Comparison of ENCODE assay signal across 38 mouse cellular contexts in the genomic region with DNA sequence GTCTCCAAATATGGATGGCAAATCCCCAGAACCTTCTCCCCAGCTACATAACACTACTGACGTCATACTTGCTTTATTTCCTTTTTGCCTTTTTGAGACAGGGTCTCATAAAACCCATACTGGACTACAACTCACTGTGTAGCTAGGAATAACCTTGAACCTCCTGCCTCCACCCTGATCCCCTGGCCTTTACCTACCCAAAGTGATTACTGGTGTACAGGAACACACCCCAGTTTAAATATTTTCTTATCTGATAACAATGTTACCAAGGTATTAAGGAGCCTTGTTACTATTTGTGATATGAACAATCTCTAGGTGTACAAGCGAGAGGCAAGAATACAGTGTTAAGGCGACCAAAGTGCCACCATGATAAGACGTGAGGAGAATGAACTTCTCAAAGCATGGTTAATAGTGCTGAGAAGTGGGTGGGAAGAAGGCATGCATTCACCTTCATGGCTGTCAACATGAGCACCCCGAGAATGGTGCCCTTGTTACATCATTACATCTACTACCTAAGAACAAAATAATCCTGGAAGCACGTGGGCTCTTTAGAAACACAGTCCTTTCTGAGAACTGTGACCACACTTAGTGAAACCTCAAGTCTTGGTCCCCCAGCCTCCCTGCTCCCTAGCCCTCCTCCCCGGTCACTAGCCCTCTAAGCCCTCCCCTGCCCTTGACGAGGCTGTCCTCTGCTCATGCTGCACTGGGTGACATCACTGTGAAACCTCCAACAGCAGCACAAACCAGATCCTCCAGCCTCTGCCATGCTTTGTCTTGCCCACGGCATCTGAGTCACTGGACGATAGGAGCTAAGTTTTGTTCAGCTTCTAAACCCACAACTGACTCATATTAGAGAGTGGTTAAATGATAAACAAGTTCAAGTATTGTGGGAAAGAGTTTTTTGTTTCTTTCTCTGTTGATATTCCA. TPM values are rescaled to one million over a fixed set of nuclear protein-coding genes. Genes with fewer than 3 reads are reported as not detected.
A peak's percentile ranks its signal among the peaks of the same experiment; 100 is the strongest.
DNase-seq lines count a peak whose midpoint lies in the region; ATAC-seq and TF ChIP-seq lines count a peak whose summit lies in the region.
"Had no signal": no experiment of that assay in that cellular context is flagged by ENCODE, and none has a peak within 500 bp of the region (broad histone marks: within the 10 kb centered on the region; RNA-seq: fewer than 3 reads in every experiment).

No protein-coding gene starts in this region.

- peaks cover 5% of the 10 kb centered on the region; the same call in 1 of the 2 replicates for H3K36me3 ChIP-seq in small intestine, adult 2 months (ENCODE audit: control insufficient read depth, insufficient read depth, low read length)
- no peaks in the 10 kb centered on the region for H3K36me3 ChIP-seq in thymus, adult 2 months (ENCODE audit: control insufficient read depth, insufficient read depth, low read length)
- no peaks in the 10 kb centered on the region for H3K36me3 ChIP-seq in forebrain, embryonic 15.5 days
- H3K36me3 ChIP-seq: embryonic facial prominence, embryonic 10.5 days; embryonic facial prominence, embryonic 15.5 days; neural tube, embryonic 15.5 days had no signal

- peak overlapping the region; percentile 60 for H3K27ac ChIP-seq in small intestine, adult 2 months (ENCODE audit: insufficient read depth, low read depth, low read length)
- H3K27ac ChIP-seq in thymus, adult 2 months (ENCODE audit: control insufficient read depth, insufficient read depth, low read length): no peak overlapping the region
- no peak overlapping the region for H3K27ac ChIP-seq in forebrain, embryonic 15.5 days (replicated peaks)
- H3K27ac ChIP-seq: embryonic facial prominence, embryonic 10.5 days; embryonic facial prominence, embryonic 15.5 days; liver, embryonic 14.5 days; neural tube, embryonic 15.5 days had no signal

- POLR2A ChIA-PET in Patski (lab: Charles Lee): interaction anchor here (0.7 kb wide), 1 partner anchor 22 kb away, joined by 3 read pairs; no protein-coding TSS in a partner anchor

- DNase-seq in heart, adult 11 months: peak; percentile 62
- no peak for DNase-seq in heart, postnatal 36 days
- DNase-seq in 416B (ENCODE audit: low read depth) (peak; percentile 73), Patski (ENCODE audit: low read depth, low spot score) (no peak)
- DNase-seq in frontal cortex, postnatal 10 days (ENCODE audit: low spot score in 2 of 2): no peak
- no peak for DNase-seq in thymus, adult 2 months
- DNase-seq: cerebellum, adult 8-10 months; cerebellum, postnatal 25 days; heart, postnatal 14 days; kidney, postnatal 14 days; liver; lung, embryonic 14.5 days; lung, postnatal 14 days; midbrain, embryonic 14.5 days; right cerebral cortex, postnatal 4 days; thymus, adult 18-20 months; thymus, postnatal 36 days had no signal

- H3K9ac ChIP-seq in forebrain, embryonic 15.5 days (replicated peaks): no peak overlapping the region
- H3K9ac ChIP-seq: embryonic facial prominence, embryonic 15.5 days; liver, embryonic 14.5 days; lung, embryonic 14.5 days; neural tube, embryonic 15.5 days had no signal

- no peaks in the 10 kb centered on the region for H3K9me3 ChIP-seq in forebrain, embryonic 15.5 days
- H3K9me3 ChIP-seq: embryonic facial prominence, embryonic 10.5 days; embryonic facial prominence, embryonic 15.5 days; neural tube, embryonic 15.5 days had no signal

- WGBS in small intestine, adult 2 months: 46% methylated on average over 10 of the region's 10 CpGs
- 88% methylated on average over 10 of the region's 10 CpGs for WGBS in thymus, adult 2 months
- 83% methylated on average over 10 of the region's 10 CpGs for WGBS in forebrain, embryonic 15.5 days

- H3K27me3 ChIP-seq in Patski: no peaks in the 10 kb centered on the region
- no peaks in the 10 kb centered on the region for H3K27me3 ChIP-seq in small intestine, adult 2 months (ENCODE audit: control insufficient read depth, insufficient read depth, low read length)
- no peaks in the 10 kb centered on the region for H3K27me3 ChIP-seq in thymus, adult 2 months (ENCODE audit: control insufficient read depth, insufficient read depth, low read length)
- no peaks in the 10 kb centered on the region for H3K27me3 ChIP-seq in forebrain, embryonic 15.5 days
- H3K27me3 ChIP-seq: CH12.LX; embryonic facial prominence, embryonic 15.5 days; neural tube, embryonic 15.5 days had no signal

- TF ChIP-seq POLR2A in small intestine, adult 2 months (IDR thresholded peaks at IDR 0.05; ENCODE audit: low read depth, low read length): no peak
- no peak for TF ChIP-seq POLR2A in thymus, adult 2 months (IDR thresholded peaks at IDR 0.05; ENCODE audit: control insufficient read depth, extremely low read depth, insufficient read depth, low read length, poor library complexity)

- H3K4me3 ChIP-seq in small intestine, adult 2 months (ENCODE audit: low read depth, low read length): no peak overlapping the region
- no peak overlapping the region for H3K4me3 ChIP-seq in thymus, adult 2 months (ENCODE audit: control insufficient read depth, insufficient read depth, low read length)
- H3K4me3 ChIP-seq in forebrain, embryonic 15.5 days: no peak overlapping the region
- H3K4me3 ChIP-seq: embryonic facial prominence, embryonic 10.5 days; embryonic facial prominence, embryonic 15.5 days; neural tube, embryonic 15.5 days had no signal

- TF ChIP-seq CTCF in Patski (IDR thresholded peaks at IDR 0.05): no peak
- TF ChIP-seq CTCF in small intestine, adult 2 months (IDR thresholded peaks at IDR 0.05; ENCODE audit: extremely low read depth, insufficient read length, insufficient replicate concordance, low read depth, low read length): no peak
- no peak for TF ChIP-seq CTCF in thymus, adult 2 months (IDR thresholded peaks at IDR 0.05; ENCODE audit: borderline replicate concordance, control insufficient read depth, extremely low read depth, insufficient read depth, low read length, poor library complexity)

- H3K4me2 ChIP-seq in forebrain, embryonic 15.5 days (replicated peaks): no peak overlapping the region
- H3K4me2 ChIP-seq: embryonic facial prominence, embryonic 15.5 days; lung, embryonic 14.5 days; neural tube, embryonic 15.5 days had no signal

- in situ Hi-C loops in Patski (cut with MboI; ENCODE audit: low pct_unique_long_range_greater_than_20kb): no loop called here

- intact Hi-C loops in heart, postnatal 36 days (cut with DNase I): no loop called here

- peak; percentile 88 for ATAC-seq in Patski
- no peak for ATAC-seq in forebrain, embryonic 15.5 days (replicated peaks)
- ATAC-seq: forebrain, embryonic 14.5 days; hindbrain, embryonic 16.5 days had no signal

- CTCF ChIA-PET in Patski (lab: Charles Lee): interaction anchor here (1.3 kb wide), 1 partner anchor 41 kb away, joined by 3 read pairs; no protein-coding TSS in a partner anchor

- H3K4me1 ChIP-seq in small intestine, adult 2 months (ENCODE audit: control insufficient read depth, insufficient read depth, insufficient read length, low read length): peaks cover 7% of the 10 kb centered on the region
- H3K4me1 ChIP-seq in thymus, adult 2 months (replicated peaks; ENCODE audit: control insufficient read depth, insufficient read depth, low read length): no peaks in the 10 kb centered on the region
- no peaks in the 10 kb centered on the region for H3K4me1 ChIP-seq in forebrain, embryonic 15.5 days
- H3K4me1 ChIP-seq: embryonic facial prominence, embryonic 10.5 days; embryonic facial prominence, embryonic 15.5 days; neural tube, embryonic 15.5 days had no signal

RNA-seq across cellular contexts. Expression of gene Tex12, which starts 8.7 kb away (rescaled TPM):
- not detected for total RNA-seq in heart, postnatal 36 days (2021)
- polyA plus RNA-seq in Patski (2021): not detected
- 0.10 TPM in 1 of 2 replicates, not detected in the other for polyA plus RNA-seq in small intestine, adult 2 months (2012; rRNA removed)
- not detected in 2 replicates for polyA plus RNA-seq in thymus, adult 2 months (2012; rRNA removed)
- 0.19 and 0.31 TPM in 2 replicates for polyA plus RNA-seq in forebrain, embryonic 15.5 days (2015; fragmentation: Nextera tagmentation; extraction: Ambion mirVana)
- total RNA-seq: adrenal gland, adult 18-20 months; adrenal gland, postnatal 36 days; CH12.LX; gastrocnemius, adult 8-10 months; heart, postnatal 14 days; layer of hippocampus, postnatal 10 days; left cerebral cortex, adult 18-20 months; left cerebral cortex, postnatal 14 days; monocyte, adult 5-6 weeks had no signal
- polyA plus RNA-seq: embryonic facial prominence, embryonic 10.5 days; embryonic facial prominence, embryonic 15.5 days; forebrain, embryonic 14.5 days; gonadal fat pad, adult 2 months; heart, embryonic 14.5 days; intestine, embryonic 14.5 days; kidney, embryonic 14.5 days; limb, embryonic 11.5 days; liver, embryonic 14.5 days; lung, embryonic 14.5 days had no signal

RNA-seq across cellular contexts. Expression of gene Bco2, which starts 14.9 kb away (rescaled TPM):
- under 1 TPM; 0.42 to 0.49 TPM for total RNA-seq in heart, postnatal 36 days (2021)
- 0.22 TPM for polyA plus RNA-seq in Patski (2021)
- 5.5 and 8.5 TPM in 2 replicates for polyA plus RNA-seq in small intestine, adult 2 months (2012; rRNA removed)
- polyA plus RNA-seq in thymus, adult 2 months (2012; rRNA removed): 0.23 and 0.38 TPM in 2 replicates
- 0.36 and 0.43 TPM in 2 replicates for polyA plus RNA-seq in forebrain, embryonic 15.5 days (2015; fragmentation: Nextera tagmentation; extraction: Ambion mirVana)

RNA-seq across cellular contexts. Expression of gene Il18, which starts 15.2 kb away (rescaled TPM):
- 1 to 10 TPM in 1 of 2 experiments, under 1 TPM in 1; 0.84 to 1.8 TPM for total RNA-seq in heart, postnatal 36 days (2021)
- 3.6 TPM for polyA plus RNA-seq in Patski (2021)
- 5.7 and 11.2 TPM in 2 replicates for polyA plus RNA-seq in small intestine, adult 2 months (2012; rRNA removed)
- 3.2 and 5.0 TPM in 2 replicates for polyA plus RNA-seq in thymus, adult 2 months (2012; rRNA removed)
- polyA plus RNA-seq in forebrain, embryonic 15.5 days (2015; fragmentation: Nextera tagmentation; extraction: Ambion mirVana): 12.6 and 16.5 TPM in 2 replicates

RNA-seq across cellular contexts. Expression of gene Sdhd, which starts 33.8 kb away (rescaled TPM):
- 100 to 1,000 TPM; 693 to 712 TPM for total RNA-seq in heart, postnatal 36 days (2021)
- 418 TPM for polyA plus RNA-seq in Patski (2021)
- 307 and 325 TPM in 2 replicates for polyA plus RNA-seq in small intestine, adult 2 months (2012; rRNA removed)
- 197 and 210 TPM in 2 replicates for polyA plus RNA-seq in thymus, adult 2 months (2012; rRNA removed)
- polyA plus RNA-seq in forebrain, embryonic 15.5 days (2015; fragmentation: Nextera tagmentation; extraction: Ambion mirVana): 197 and 209 TPM in 2 replicates

RNA-seq across cellular contexts. Expression of gene Timm8b, which starts 33.8 kb away (rescaled TPM):
- 100 to 1,000 TPM; 271 to 284 TPM for total RNA-seq in heart, postnatal 36 days (2021)
- 247 TPM for polyA plus RNA-seq in Patski (2021)
- 93.7 and 98.1 TPM in 2 replicates for polyA plus RNA-seq in small intestine, adult 2 months (2012; rRNA removed)
- polyA plus RNA-seq in thymus, adult 2 months (2012; rRNA removed): 126 and 168 TPM in 2 replicates
- 328 and 352 TPM in 2 replicates for polyA plus RNA-seq in forebrain, embryonic 15.5 days (2015; fragmentation: Nextera tagmentation; extraction: Ambion mirVana)

Comparison
In these comparisons a context has a peak if more than half of its experiments do, and no peak if none do; other contexts are left out.
1. DNase-seq: peak in heart, adult 11 months (single experiment) and 416B (single experiment); none in heart, postnatal 36 days (0 of 2), Patski (single experiment), frontal cortex, postnatal 10 days (0 of 2) and thymus, adult 2 months (single experiment).